In the genomic region with DNA sequence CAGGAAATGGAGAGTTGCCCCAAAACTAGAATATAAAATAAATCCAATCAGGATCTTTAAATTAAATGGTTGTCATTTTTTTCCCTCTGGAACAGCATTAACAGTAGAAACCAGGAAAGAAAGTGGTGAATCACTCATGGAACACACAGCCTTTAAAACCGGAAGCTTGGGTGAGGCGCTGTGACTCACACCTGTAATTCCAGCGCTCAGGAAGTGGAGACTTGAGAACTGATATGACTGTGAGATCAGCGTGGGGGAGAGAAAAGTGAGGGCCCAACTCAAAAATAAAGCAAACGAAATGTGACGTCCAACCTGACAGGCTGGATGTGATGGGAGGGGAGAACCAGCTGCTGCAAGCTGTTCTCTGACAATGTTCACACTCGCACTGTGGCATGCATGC, we compare ENCODE assay signal across 19 mouse cellular contexts.
DNase-seq lines count a peak whose midpoint lies in the region; ATAC-seq and TF ChIP-seq lines count a peak whose summit lies in the region.
"Had no signal": no experiment of that assay in that cellular context is flagged by ENCODE, and none has a peak within 500 bp of the region (broad histone marks: within the 10 kb centered on the region; RNA-seq: fewer than 3 reads in every experiment).

No protein-coding gene starts in this region.

- H3K4me2 ChIP-seq in intestine, postnatal 0 days (replicated peaks; ENCODE audit: low read depth): no peak overlapping the region
- no peak overlapping the region for H3K4me2 ChIP-seq in intestine, embryonic 16.5 days (ENCODE audit: low read depth, low read length)
- H3K4me2 ChIP-seq: heart, embryonic 12.5 days; hindbrain, embryonic 14.5 days had no signal

- H3K36me3 ChIP-seq in intestine, postnatal 0 days (ENCODE audit: control insufficient read depth, insufficient read depth): no peaks in the 10 kb centered on the region
- H3K36me3 ChIP-seq in intestine, embryonic 16.5 days (ENCODE audit: control insufficient read depth, insufficient read depth, low read length): no peaks in the 10 kb centered on the region
- no peaks in the 10 kb centered on the region for H3K36me3 ChIP-seq in small intestine, adult 2 months (ENCODE audit: control insufficient read depth, insufficient read depth, low read length)
- H3K36me3 ChIP-seq: embryonic facial prominence, embryonic 10.5 days; G1E; heart, embryonic 12.5 days; hindbrain, embryonic 10.5 days had no signal

- no peaks in the 10 kb centered on the region for H3K9me3 ChIP-seq in intestine, postnatal 0 days (ENCODE audit: control insufficient read depth)
- H3K9me3 ChIP-seq in intestine, embryonic 16.5 days (ENCODE audit: control insufficient read depth, low read length): no peaks in the 10 kb centered on the region
- H3K9me3 ChIP-seq: embryonic facial prominence, embryonic 10.5 days; G1E; heart, embryonic 12.5 days; hindbrain, embryonic 10.5 days had no signal

- no peaks in the 10 kb centered on the region for H3K27me3 ChIP-seq in intestine, postnatal 0 days (replicated peaks; ENCODE audit: control insufficient read depth, insufficient read depth, low read length)
- H3K27me3 ChIP-seq in intestine, embryonic 16.5 days (replicated peaks; ENCODE audit: control insufficient read depth, insufficient read depth, low read length): no peaks in the 10 kb centered on the region
- H3K27me3 ChIP-seq in small intestine, adult 2 months (ENCODE audit: control insufficient read depth, insufficient read depth, low read length): no peaks in the 10 kb centered on the region
- H3K27me3 ChIP-seq: heart, embryonic 12.5 days had no signal

- ATAC-seq in intestine, postnatal 0 days: peak; percentile 45; the same call in 1 of the 2 replicates
- ATAC-seq in intestine, embryonic 16.5 days: no peak
- ATAC-seq: CD4-positive, CD25-positive, alpha-beta regulatory T cell, adult 4 months; forebrain, embryonic 14.5 days had no signal

- no peak overlapping the region for H3K27ac ChIP-seq in intestine, postnatal 0 days (ENCODE audit: low read depth, low read length)
- H3K27ac ChIP-seq in intestine, embryonic 16.5 days (ENCODE audit: low read length): no peak overlapping the region
- H3K27ac ChIP-seq in small intestine, adult 2 months (ENCODE audit: insufficient read depth, low read depth, low read length): peak overlapping the region; percentile 33; the same call in 1 of the 2 replicates
- H3K27ac ChIP-seq: embryonic facial prominence, embryonic 10.5 days; gastrocnemius, adult 2 months; hindbrain, embryonic 10.5 days; hindbrain, embryonic 14.5 days had no signal

- no peak for TF ChIP-seq POLR2A in small intestine, adult 2 months (IDR thresholded peaks at IDR 0.05; ENCODE audit: low read depth, low read length)

- peaks cover 7% of the 10 kb centered on the region for H3K4me1 ChIP-seq in intestine, postnatal 0 days (replicated peaks; ENCODE audit: control insufficient read depth, insufficient read depth, low read length)
- peaks cover 3% of the 10 kb centered on the region; the same call in 1 of the 2 replicates for H3K4me1 ChIP-seq in intestine, embryonic 16.5 days (ENCODE audit: control insufficient read depth, insufficient read depth, low read length)
- peaks cover 22% of the 10 kb centered on the region for H3K4me1 ChIP-seq in small intestine, adult 2 months (ENCODE audit: control insufficient read depth, insufficient read depth, insufficient read length, low read length)
- H3K4me1 ChIP-seq: hindbrain, embryonic 10.5 days had no signal

- no peak for TF ChIP-seq CTCF in intestine, postnatal 0 days (IDR thresholded peaks at IDR 0.05; ENCODE audit: low read depth)
- TF ChIP-seq CTCF in small intestine, adult 2 months (IDR thresholded peaks at IDR 0.05; ENCODE audit: extremely low read depth, insufficient read length, insufficient replicate concordance, low read depth, low read length): no peak

- DNase-seq in 3134 (ENCODE audit: extremely low read depth, insufficient read length, low spot score) (peak; percentile 31), NIH3T3 (ENCODE audit: low read depth) (peak; percentile 40), adipocyte (ENCODE audit: low spot score) (no peak)
- DNase-seq in left cerebral cortex, adult 8-10 months (ENCODE audit: low spot score in 2 of 2): no peak
- DNase-seq: adrenal gland, postnatal 25 days; cerebellum, adult 2 months; cerebellum, postnatal 10 days; gastrocnemius, adult 2 months; gastrocnemius, postnatal 25 days had no signal

- no peak overlapping the region for H3K9ac ChIP-seq in intestine, postnatal 0 days (ENCODE audit: low read depth, low read length)
- no peak overlapping the region for H3K9ac ChIP-seq in intestine, embryonic 16.5 days (ENCODE audit: low read depth, low read length)
- H3K9ac ChIP-seq: heart, embryonic 12.5 days; hindbrain, embryonic 14.5 days had no signal

- no peak overlapping the region for H3K4me3 ChIP-seq in intestine, postnatal 0 days (ENCODE audit: low read depth, low read length)
- no peak overlapping the region for H3K4me3 ChIP-seq in intestine, embryonic 16.5 days (ENCODE audit: low read length)
- H3K4me3 ChIP-seq in small intestine, adult 2 months (ENCODE audit: low read depth, low read length): no peak overlapping the region
- H3K4me3 ChIP-seq: embryonic facial prominence, embryonic 10.5 days; gastrocnemius, adult 2 months; heart, embryonic 12.5 days; hindbrain, embryonic 10.5 days had no signal

- 61% methylated on average over 7 of the region's 7 CpGs for WGBS in intestine, postnatal 0 days
- WGBS in intestine, embryonic 16.5 days: 74% methylated on average over 7 of the region's 7 CpGs
- WGBS in small intestine, adult 2 months: 48% methylated on average over 7 of the region's 7 CpGs

Comparison
In these comparisons a context has a peak if more than half of its experiments do, and no peak if none do; other contexts are left out.
1. DNase-seq: peak in 3134 (single experiment) and NIH3T3 (single experiment); none in left cerebral cortex, adult 8-10 months (0 of 2) and adipocyte (single experiment).